Mouse (Mus musculus) erythroid progenitor cell, adult 5-6 weeks (primary cell): Measurements from ENCODE around the gene Grin2c. TPM values are rescaled to one million over a fixed set of nuclear protein-coding genes. Genes with fewer than 3 reads are reported as not detected.
A peak's percentile ranks its signal among the peaks of the same experiment; 100 is the strongest.

Source experiments
- ATAC-seq: replicated peaks from 2 replicates; pipeline ENCODE4 v1.8.0; 2016; ENCODE audit warnings: moderate number of reproducible peaks, mild to moderate bottlenecking, moderate TSS enrichment, inconsistent platforms; ENCODE audit not compliant: poor library complexity, low FRiP score, severe bottlenecking
- total RNA-seq, 2 experiments: library from RNA; stranded (forward) in 1 of 2; stranded (reverse) in 1 of 2; fragments of 150-400 nt in 1 of 2; fragments of 186-747, 209-891 nt in 1 of 2; gene quantifications; 2 replicates each; pipeline versions ENCODE4 v1.2.3 to v1.2.4; 2015 to 2017; ENCODE audit warnings: low replicate concordance in 2 of 2

Gene Grin2c
- total RNA-seq, 2 experiments from 2014 or later, result not detected

- no peak for ATAC-seq
Observed at GRCm38 (mm10) chr11:115215123-115215522, 51.9 kb downstream of the Grin2c start.

GRCm38 (mm10) chr11:115212116-115212515 is 54.9 kb downstream of the Grin2c start:
- ATAC-seq, result no peak

- ATAC-seq, result no peak
Observed at GRCm38 (mm10) chr11:115209958-115210357, 57.1 kb downstream of the Grin2c start.

GRCm38 (mm10) chr11:115208776-115209732 is 58.0 kb downstream of the Grin2c start:
- ATAC-seq, result no peak

- ATAC-seq, result no peak
Observed at GRCm38 (mm10) chr11:115208126-115208525, 58.9 kb downstream of the Grin2c start.

GRCm38 (mm10) chr11:115202756-115203155 is 64.3 kb downstream of the Grin2c start:
- ATAC-seq, result no peak

GRCm38 (mm10) chr11:115202316-115202715 is 64.7 kb downstream of the Grin2c start:
- peak; percentile 57; the same call in 1 of the 2 replicates for ATAC-seq

- ATAC-seq, result no peak
Observed at GRCm38 (mm10) chr11:115200520-115200919, 66.5 kb downstream of the Grin2c start.

Other genes starting within 250 kb of the Grin2c start
- not detected in 2 replicates for gene Cd300ld4, start 240.2 kb downstream of the Grin2c start, total RNA-seq (2015; ENCODE audit: low replicate concordance)
- not detected in 2 replicates for gene Cd300ld4, start 240.2 kb downstream of the Grin2c start, total RNA-seq (2017; ENCODE audit: low replicate concordance)
- gene Cd300ld5, start 229.5 kb downstream of the Grin2c start, total RNA-seq (2015; ENCODE audit: low replicate concordance), result 5.8 and 11.7 TPM in 2 replicates
- not detected in 2 replicates for gene Cd300ld5, start 229.5 kb downstream of the Grin2c start, total RNA-seq (2017; ENCODE audit: low replicate concordance)
- 5.8 and 11.7 TPM in 2 replicates for gene Cd300ld3, start 218.8 kb downstream of the Grin2c start, total RNA-seq (2015; ENCODE audit: low replicate concordance)
- gene Cd300ld3, start 218.8 kb downstream of the Grin2c start, total RNA-seq (2017; ENCODE audit: low replicate concordance), result 4.1 and 5.7 TPM in 2 replicates
- 0.36 and 3.8 TPM in 2 replicates for gene Cd300e, start 205.1 kb downstream of the Grin2c start, total RNA-seq (2015; ENCODE audit: low replicate concordance)
- not detected in 2 replicates for gene Cd300e, start 205.1 kb downstream of the Grin2c start, total RNA-seq (2017; ENCODE audit: low replicate concordance)
- 1.1 and 10.5 TPM in 2 replicates for gene Rab37, start 175.8 kb downstream of the Grin2c start, total RNA-seq (2015; ENCODE audit: low replicate concordance)
- gene Rab37, start 175.8 kb downstream of the Grin2c start, total RNA-seq (2017; ENCODE audit: low replicate concordance), result 4.0 and 5.8 TPM in 2 replicates
- gene Cd300lf, start 133.3 kb downstream of the Grin2c start, total RNA-seq (2015; ENCODE audit: low replicate concordance), result 1.7 and 2.9 TPM in 2 replicates
- gene Cd300lf, start 133.3 kb downstream of the Grin2c start, total RNA-seq (2017; ENCODE audit: low replicate concordance), result 8.6 and 10.7 TPM in 2 replicates
- 15.1 and 16.8 TPM in 2 replicates for gene Slc9a3r1, start 103.9 kb downstream of the Grin2c start, total RNA-seq (2015; ENCODE audit: low replicate concordance)
- 13.1 and 13.7 TPM in 2 replicates for gene Slc9a3r1, start 103.9 kb downstream of the Grin2c start, total RNA-seq (2017; ENCODE audit: low replicate concordance)
- gene Tmem104, start 79.8 kb downstream of the Grin2c start, total RNA-seq (2015; ENCODE audit: low replicate concordance), result 5.0 and 6.3 TPM in 2 replicates
- 0.64 and 6.3 TPM in 2 replicates for gene Tmem104, start 79.8 kb downstream of the Grin2c start, total RNA-seq (2017; ENCODE audit: low replicate concordance)
- 9.2 and 11.2 TPM in 2 replicates for gene Nat9, start 79.4 kb downstream of the Grin2c start, total RNA-seq (2015; ENCODE audit: low replicate concordance)
- gene Nat9, start 79.4 kb downstream of the Grin2c start, total RNA-seq (2017; ENCODE audit: low replicate concordance), result 2.3 TPM in 1 of 2 replicates, not detected in the other
- 1.3 and 16.6 TPM in 2 replicates for gene Fdxr, start 9.8 kb upstream of the Grin2c start, total RNA-seq (2015; ENCODE audit: low replicate concordance)
- 1.4 and 3.2 TPM in 2 replicates for gene Fdxr, start 9.8 kb upstream of the Grin2c start, total RNA-seq (2017; ENCODE audit: low replicate concordance)
- not detected in 2 replicates for gene Fads6, start 30.4 kb upstream of the Grin2c start, total RNA-seq (2015; ENCODE audit: low replicate concordance)
- gene Fads6, start 30.4 kb upstream of the Grin2c start, total RNA-seq (2017; ENCODE audit: low replicate concordance), result 0.45 and 0.64 TPM in 2 replicates
- not detected in 2 replicates for gene Otop2, start 39.9 kb upstream of the Grin2c start, total RNA-seq (2015; ENCODE audit: low replicate concordance)
- not detected in 2 replicates for gene Otop2, start 39.9 kb upstream of the Grin2c start, total RNA-seq (2017; ENCODE audit: low replicate concordance)
- not detected in 2 replicates for gene Ush1g, start 54.8 kb upstream of the Grin2c start, total RNA-seq (2015; ENCODE audit: low replicate concordance)
- gene Ush1g, start 54.8 kb upstream of the Grin2c start, total RNA-seq (2017; ENCODE audit: low replicate concordance), result not detected in 2 replicates
- gene Otop3, start 67.5 kb upstream of the Grin2c start, total RNA-seq (2015; ENCODE audit: low replicate concordance), result not detected in 2 replicates
- gene Otop3, start 67.5 kb upstream of the Grin2c start, total RNA-seq (2017; ENCODE audit: low replicate concordance), result not detected in 2 replicates
- gene Hid1, start 100.5 kb upstream of the Grin2c start, total RNA-seq (2015; ENCODE audit: low replicate concordance), result not detected in 2 replicates
- not detected in 2 replicates for gene Hid1, start 100.5 kb upstream of the Grin2c start, total RNA-seq (2017; ENCODE audit: low replicate concordance)
- gene Cdr2l, start 114.7 kb upstream of the Grin2c start, total RNA-seq (2015; ENCODE audit: low replicate concordance), result not detected in 2 replicates
- not detected in 2 replicates for gene Cdr2l, start 114.7 kb upstream of the Grin2c start, total RNA-seq (2017; ENCODE audit: low replicate concordance)
- 12.6 and 24.1 TPM in 2 replicates for gene Mrpl58, start 136.5 kb upstream of the Grin2c start, total RNA-seq (2015; ENCODE audit: low replicate concordance)
- gene Mrpl58, start 136.5 kb upstream of the Grin2c start, total RNA-seq (2017; ENCODE audit: low replicate concordance), result 16.6 and 30.3 TPM in 2 replicates
- gene Atp5h, start 152.7 kb upstream of the Grin2c start, total RNA-seq (2015; ENCODE audit: low replicate concordance), result 520 and 620 TPM in 2 replicates
- 410 and 415 TPM in 2 replicates for gene Atp5h, start 152.7 kb upstream of the Grin2c start, total RNA-seq (2017; ENCODE audit: low replicate concordance)
- gene Kctd2, start 152.9 kb upstream of the Grin2c start, total RNA-seq (2015; ENCODE audit: low replicate concordance), result 4.2 and 14.1 TPM in 2 replicates
- gene Kctd2, start 152.9 kb upstream of the Grin2c start, total RNA-seq (2017; ENCODE audit: low replicate concordance), result 8.3 and 16.9 TPM in 2 replicates
- not detected in 2 replicates for gene Trim80, start 173.3 kb upstream of the Grin2c start, total RNA-seq (2015; ENCODE audit: low replicate concordance)
- gene Trim80, start 173.3 kb upstream of the Grin2c start, total RNA-seq (2017; ENCODE audit: low replicate concordance), result not detected in 2 replicates
- gene Slc16a5, start 195.2 kb upstream of the Grin2c start, total RNA-seq (2015; ENCODE audit: low replicate concordance), result not detected in 2 replicates
- gene Slc16a5, start 195.2 kb upstream of the Grin2c start, total RNA-seq (2017; ENCODE audit: low replicate concordance), result 1.0 TPM in 1 of 2 replicates, not detected in the other
- gene Armc7, start 208.4 kb upstream of the Grin2c start, total RNA-seq (2015; ENCODE audit: low replicate concordance), result 1.8 TPM in 1 of 2 replicates, not detected in the other
- 2.7 TPM in 2 replicates for gene Armc7, start 208.4 kb upstream of the Grin2c start, total RNA-seq (2017; ENCODE audit: low replicate concordance)
- gene Nt5c, start 224.6 kb upstream of the Grin2c start, total RNA-seq (2015; ENCODE audit: low replicate concordance), result 13.0 and 22.3 TPM in 2 replicates
- gene Nt5c, start 224.6 kb upstream of the Grin2c start, total RNA-seq (2017; ENCODE audit: low replicate concordance), result 9.8 and 37.2 TPM in 2 replicates
- 168 and 177 TPM in 2 replicates for gene Jpt1, start 247.1 kb upstream of the Grin2c start, total RNA-seq (2015; ENCODE audit: low replicate concordance)
- 225 and 235 TPM in 2 replicates for gene Jpt1, start 247.1 kb upstream of the Grin2c start, total RNA-seq (2017; ENCODE audit: low replicate concordance)